Mouse (Mus musculus) T-helper 17 cell (primary cell): ENCODE measurements around the gene BC003965.
"Not testable (repeated sequence)": the region's sequence is repeated elsewhere in the genome, so short reads cannot be mapped to it uniquely, and the experiment has no call there.

ENCODE experiments used
- in situ Hi-C, 2 experiments: fragments of 300-600 bp; cut with MboI, MseI; formaldehyde crosslinking; loops; 1 replicate in 1 of 2; 2 replicates in 1 of 2; pipeline ENCODE4 v1.15.1; 2025; ENCODE audit warnings: high pct_unique_total_duplicates in 2 of 2

BC003965 gene

GRCm38 (mm10) chr17:25218967-25219366, 34.6 kb downstream of the BC003965 start:
- in situ Hi-C loops, result no loop called here

- in situ Hi-C loops, result no loop called here
These were observed 35.3 kb downstream of the BC003965 start for GRCm38 (mm10) chr17:25219492-25220295.

GRCm38 (mm10) chr17:25220746-25221145, 36.4 kb downstream of the BC003965 start:
- in situ Hi-C loops, result no loop called here

GRCm38 (mm10) chr17:25221821-25222503, 37.6 kb downstream of the BC003965 start:
- in situ Hi-C loops, result no loop called here

GRCm38 (mm10) chr17:25222504-25222940, 38.2 kb downstream of the BC003965 start:
- in situ Hi-C loops, result not testable (repeated sequence)

- in situ Hi-C loops, result no loop called here
These were observed 38.7 kb downstream of the BC003965 start for GRCm38 (mm10) chr17:25222951-25223601.

- in situ Hi-C loops, result loop anchor here in 1 of 2 experiments (5.0 kb wide), 1 partner anchor 37 kb away; the partner anchor contains the start of gene Unkl
These were observed 40.4 kb downstream of the BC003965 start for GRCm38 (mm10) chr17:25224586-25225222.

- in situ Hi-C loops, result loop anchor here in 1 of 2 experiments (5.0 kb wide), 1 partner anchor 38 kb away; the partner anchor contains the start of gene Unkl
These were observed 41.3 kb downstream of the BC003965 start for GRCm38 (mm10) chr17:25225659-25226058.

GRCm38 (mm10) chr17:25227991-25228390, 43.6 kb downstream of the BC003965 start:
- in situ Hi-C loops, result loop anchor here in 1 of 2 experiments (5.0 kb wide), 1 partner anchor 41 kb away; the partner anchor contains the start of gene Unkl

GRCm38 (mm10) chr17:25230014-25230655, 45.8 kb downstream of the BC003965 start:
- in situ Hi-C loops, result not testable (repeated sequence)

- in situ Hi-C loops, result no loop called here
These were observed 46.3 kb downstream of the BC003965 start for GRCm38 (mm10) chr17:25230700-25231099.

- in situ Hi-C loops, result not testable (repeated sequence)
These were observed 47.3 kb downstream of the BC003965 start for GRCm38 (mm10) chr17:25231621-25232020.

GRCm38 (mm10) chr17:25235635-25236034, 51.3 kb downstream of the BC003965 start:
- in situ Hi-C loops, result no loop called here
